In genomic region chr9:61753795-61754194, GRCm38 (mm10) we compare ENCODE assay signal across 9 mouse cellular contexts.
DNase-seq lines count a peak whose midpoint lies in the region; ATAC-seq and TF ChIP-seq lines count a peak whose summit lies in the region.
"Had no signal": no experiment of that assay in that cellular context is flagged by ENCODE, and none has a peak within 500 bp of the region (broad histone marks: within the 10 kb centered on the region; RNA-seq: fewer than 3 reads in every experiment).

No protein-coding gene starts in this region.

- no peak for TF ChIP-seq POLR2A in ES-Bruce4 (IDR thresholded peaks at IDR 0.05; ENCODE audit: insufficient read depth, low read length)
- no peak for TF ChIP-seq POLR2A in brain, embryonic 14.5 days (IDR thresholded peaks at IDR 0.05; ENCODE audit: borderline replicate concordance, extremely low read depth, insufficient read depth, insufficient read length, poor library complexity, severe bottlenecking)

- H3K4me3 ChIP-seq in intestine, embryonic 14.5 days (ENCODE audit: low read depth, low read length), result no peak overlapping the region
- no peak overlapping the region for H3K4me3 ChIP-seq in intestine, embryonic 15.5 days (replicated peaks)
- 0 out of 2 replicates have a peak overlapping the region, but pooled peaks have one; percentile 3 for H3K4me3 ChIP-seq in ES-Bruce4 (ENCODE audit: low read depth, low read length)
- H3K4me3 ChIP-seq in stomach, postnatal 0 days (ENCODE audit: low read depth, low read length), result no peak overlapping the region
- H3K4me3 ChIP-seq in liver, postnatal 0 days (ENCODE audit: low read depth, low read length), result no peak overlapping the region

- no peak overlapping the region for H3K9ac ChIP-seq in intestine, embryonic 14.5 days (ENCODE audit: low read length)
- no peak overlapping the region for H3K9ac ChIP-seq in intestine, embryonic 15.5 days
- H3K9ac ChIP-seq in ES-Bruce4 (ENCODE audit: low read depth, poor library complexity, severe bottlenecking), result no peak overlapping the region
- no peak overlapping the region for H3K9ac ChIP-seq in stomach, postnatal 0 days (ENCODE audit: low read length)
- H3K9ac ChIP-seq in liver, postnatal 0 days (replicated peaks), result no peak overlapping the region

- WGBS in intestine, embryonic 14.5 days, result 31% methylated on average over 10 of the region's 10 CpGs
- 38% methylated on average over 10 of the region's 10 CpGs for WGBS in intestine, embryonic 15.5 days
- WGBS in stomach, postnatal 0 days, result 26% methylated on average over 10 of the region's 10 CpGs
- WGBS in liver, postnatal 0 days (ENCODE audit: insufficient replicate concordance), result 28% methylated on average over 10 of the region's 10 CpGs

- no peak overlapping the region for H3K4me2 ChIP-seq in intestine, embryonic 14.5 days (ENCODE audit: low read length)
- no peak overlapping the region for H3K4me2 ChIP-seq in intestine, embryonic 15.5 days (replicated peaks)
- H3K4me2 ChIP-seq in stomach, postnatal 0 days (replicated peaks; ENCODE audit: low read depth), result no peak overlapping the region
- H3K4me2 ChIP-seq in liver, postnatal 0 days (ENCODE audit: low read depth, low read length), result no peak overlapping the region

- TF ChIP-seq CTCF in ES-Bruce4 (IDR thresholded peaks at IDR 0.05; ENCODE audit: low read depth, low read length), result no peak
- TF ChIP-seq CTCF in brain, embryonic 14.5 days (IDR thresholded peaks at IDR 0.05; ENCODE audit: borderline replicate concordance, extremely low read depth, insufficient read depth, insufficient read length), result no peak
- TF ChIP-seq CTCF in stomach, postnatal 0 days (IDR thresholded peaks at IDR 0.05; ENCODE audit: low read depth), result no peak
- no peak for TF ChIP-seq CTCF in liver, postnatal 0 days (IDR thresholded peaks at IDR 0.05; ENCODE audit: low read depth)

- no peak for DNase-seq in intestine, embryonic 14.5 days (ENCODE audit: low spot score)
- peak; percentile 73 for DNase-seq in brain, embryonic 14.5 days (ENCODE audit: low read depth)
- DNase-seq in left cerebral cortex, adult 11 months (ENCODE audit: low spot score), result peak; percentile 83
- peak; percentile 35 for DNase-seq in stomach, postnatal 0 days (ENCODE audit: low spot score)
- no peak for DNase-seq in liver, postnatal 0 days

- no peaks in the 10 kb centered on the region for H3K9me3 ChIP-seq in intestine, embryonic 14.5 days (ENCODE audit: control insufficient read depth, low read length)
- H3K9me3 ChIP-seq in intestine, embryonic 15.5 days, result no peaks in the 10 kb centered on the region
- H3K9me3 ChIP-seq in ES-Bruce4 (replicated peaks; ENCODE audit: control insufficient read depth, insufficient read depth, low read length, poor library complexity, severe bottlenecking), result no peaks in the 10 kb centered on the region
- no peaks in the 10 kb centered on the region for H3K9me3 ChIP-seq in stomach, postnatal 0 days (ENCODE audit: control insufficient read depth, low read length)
- H3K9me3 ChIP-seq in liver, postnatal 0 days (ENCODE audit: low read length), result no peaks in the 10 kb centered on the region

- peaks cover 10% of the 10 kb centered on the region for H3K4me1 ChIP-seq in intestine, embryonic 14.5 days (replicated peaks; ENCODE audit: control insufficient read depth, insufficient read depth, low read length)
- peaks cover 8% of the 10 kb centered on the region for H3K4me1 ChIP-seq in intestine, embryonic 15.5 days (replicated peaks)
- H3K4me1 ChIP-seq in ES-Bruce4 (ENCODE audit: control insufficient read depth, insufficient read depth, low read length), result no peaks in the 10 kb centered on the region
- 0 out of 2 replicates have a peak, but pooled peaks cover 2% of the 10 kb centered on the region for H3K4me1 ChIP-seq in stomach, postnatal 0 days (replicated peaks; ENCODE audit: control insufficient read depth, insufficient read depth)
- no peaks in the 10 kb centered on the region for H3K4me1 ChIP-seq in liver, postnatal 0 days (ENCODE audit: insufficient read depth)

- H3K27ac ChIP-seq in intestine, embryonic 14.5 days (ENCODE audit: low read depth), result no peak overlapping the region
- no peak overlapping the region for H3K27ac ChIP-seq in intestine, embryonic 15.5 days
- no peak overlapping the region for H3K27ac ChIP-seq in ES-Bruce4 (ENCODE audit: insufficient read depth, low read length)
- no peak overlapping the region for H3K27ac ChIP-seq in stomach, postnatal 0 days (replicated peaks)
- no peak overlapping the region for H3K27ac ChIP-seq in liver, postnatal 0 days (ENCODE audit: low read depth)
- H3K27ac ChIP-seq: macrophage had no signal

- no peak for TF ChIP-seq EP300 in ES-Bruce4 (IDR thresholded peaks at IDR 0.05; ENCODE audit: insufficient read depth, low read depth, low read length)
- no peak for TF ChIP-seq EP300 in stomach, postnatal 0 days (optimal IDR thresholded peaks at IDR 0.05)
- no peak for TF ChIP-seq EP300 in liver, postnatal 0 days (IDR thresholded peaks at IDR 0.05; ENCODE audit: low read depth)

- ATAC-seq in intestine, embryonic 14.5 days (replicated peaks; ENCODE audit: low FRiP score, low TSS enrichment, low read depth), result 0 out of 2 replicates have a peak, but pooled peaks have one; percentile 15
- ATAC-seq in intestine, embryonic 15.5 days, result no peak
- ATAC-seq in stomach, postnatal 0 days (ENCODE audit: low FRiP score, low TSS enrichment), result peak; percentile 63
- no peak for ATAC-seq in liver, postnatal 0 days
- no peak for ATAC-seq in cerebellum, adult (ENCODE audit: insufficient number of reproducible peaks, low FRiP score, low TSS enrichment)

- H3K27me3 ChIP-seq in intestine, embryonic 14.5 days (replicated peaks; ENCODE audit: control insufficient read depth, insufficient read depth, low read length), result no peaks in the 10 kb centered on the region
- no peaks in the 10 kb centered on the region for H3K27me3 ChIP-seq in intestine, embryonic 15.5 days (replicated peaks)
- no peaks in the 10 kb centered on the region for H3K27me3 ChIP-seq in ES-Bruce4 (ENCODE audit: control insufficient read depth, insufficient read depth, low read length, poor library complexity, severe bottlenecking)
- H3K27me3 ChIP-seq in stomach, postnatal 0 days (ENCODE audit: control insufficient read depth, insufficient read depth, low read length), result no peaks in the 10 kb centered on the region
- H3K27me3 ChIP-seq in liver, postnatal 0 days (ENCODE audit: insufficient read depth, low read length), result no peaks in the 10 kb centered on the region

- no peaks in the 10 kb centered on the region for H3K36me3 ChIP-seq in intestine, embryonic 14.5 days (ENCODE audit: control insufficient read depth, insufficient read depth, low read length)
- no peaks in the 10 kb centered on the region for H3K36me3 ChIP-seq in intestine, embryonic 15.5 days
- no peaks in the 10 kb centered on the region for H3K36me3 ChIP-seq in ES-Bruce4 (ENCODE audit: control insufficient read depth, insufficient read depth, low read length, poor library complexity, severe bottlenecking)
- no peaks in the 10 kb centered on the region for H3K36me3 ChIP-seq in stomach, postnatal 0 days (ENCODE audit: control insufficient read depth, insufficient read depth, low read length)
- H3K36me3 ChIP-seq in liver, postnatal 0 days (replicated peaks; ENCODE audit: insufficient read depth, low read length), result no peaks in the 10 kb centered on the region

Comparison
In these comparisons a context has a peak if more than half of its experiments do, and no peak if none do; other contexts are left out.
1. ATAC-seq: peak in intestine, embryonic 14.5 days (single experiment) and stomach, postnatal 0 days (single experiment); none in intestine, embryonic 15.5 days (single experiment), liver, postnatal 0 days (single experiment) and cerebellum, adult (single experiment).
2. DNase-seq: peak in brain, embryonic 14.5 days (single experiment), left cerebral cortex, adult 11 months (single experiment) and stomach, postnatal 0 days (single experiment); none in intestine, embryonic 14.5 days (single experiment) and liver, postnatal 0 days (single experiment).